In the genomic region with DNA sequence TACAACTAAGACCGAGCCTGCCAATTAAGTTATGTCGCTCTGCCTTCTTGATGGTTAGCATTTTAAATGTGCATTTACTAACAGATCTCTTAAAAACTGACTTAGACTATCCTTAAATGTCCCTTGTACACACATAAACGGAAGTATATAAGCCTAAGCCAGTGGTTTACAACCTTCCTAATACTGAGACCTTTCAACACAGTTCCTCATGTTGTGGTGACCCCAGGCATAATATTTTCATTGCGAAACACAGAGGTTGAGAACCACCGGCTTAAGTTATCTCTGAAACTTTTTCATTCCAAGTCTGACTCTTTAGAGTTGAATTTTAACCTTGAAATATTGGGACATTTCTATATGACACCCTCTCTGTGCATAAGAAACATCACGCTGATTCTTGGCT, we compare ENCODE assay signal across 17 mouse cellular contexts.
A peak's percentile ranks its signal among the peaks of the same experiment; 100 is the strongest.
DNase-seq lines count a peak whose midpoint lies in the region; ATAC-seq and TF ChIP-seq lines count a peak whose summit lies in the region.
"Had no signal": no experiment of that assay in that cellular context is flagged by ENCODE, and none has a peak within 500 bp of the region (broad histone marks: within the 10 kb centered on the region; RNA-seq: fewer than 3 reads in every experiment).

No protein-coding gene starts in this region.

- no peak for TF ChIP-seq CTCF in intestine, postnatal 0 days (IDR thresholded peaks at IDR 0.05; ENCODE audit: low read depth)

- H3K9ac ChIP-seq in heart, embryonic 13.5 days: no peak overlapping the region
- no peak overlapping the region for H3K9ac ChIP-seq in intestine, postnatal 0 days (ENCODE audit: low read depth, low read length)
- no peak overlapping the region for H3K9ac ChIP-seq in intestine, embryonic 16.5 days (ENCODE audit: low read depth, low read length)

- DNase-seq in heart, embryonic 10.5 days (ENCODE audit: low spot score): no peak
- peak; percentile 52 for DNase-seq in 416B (ENCODE audit: low read depth)
- DNase-seq: cerebellum, adult 11-12 months; cerebellum, adult 9-10 months; cerebellum, postnatal 25 days; gastrocnemius, postnatal 10 days; heart, postnatal 14 days had no signal

- no peaks in the 10 kb centered on the region for H3K36me3 ChIP-seq in heart, embryonic 13.5 days
- no peaks in the 10 kb centered on the region for H3K36me3 ChIP-seq in heart, embryonic 10.5 days
- H3K36me3 ChIP-seq in intestine, postnatal 0 days (ENCODE audit: control insufficient read depth, insufficient read depth): no peaks in the 10 kb centered on the region
- H3K36me3 ChIP-seq in intestine, embryonic 16.5 days (ENCODE audit: control insufficient read depth, insufficient read depth, low read length): no peaks in the 10 kb centered on the region
- H3K36me3 ChIP-seq: embryonic facial prominence, embryonic 13.5 days; hindbrain, embryonic 15.5 days had no signal

- no peaks in the 10 kb centered on the region for H3K9me3 ChIP-seq in heart, embryonic 13.5 days
- H3K9me3 ChIP-seq in heart, embryonic 10.5 days: no peaks in the 10 kb centered on the region
- H3K9me3 ChIP-seq in intestine, postnatal 0 days (ENCODE audit: control insufficient read depth): no peaks in the 10 kb centered on the region
- no peaks in the 10 kb centered on the region for H3K9me3 ChIP-seq in intestine, embryonic 16.5 days (ENCODE audit: control insufficient read depth, low read length)
- H3K9me3 ChIP-seq: embryonic facial prominence, embryonic 13.5 days; hindbrain, embryonic 15.5 days had no signal

- no peaks in the 10 kb centered on the region for H3K27me3 ChIP-seq in heart, embryonic 13.5 days (replicated peaks)
- H3K27me3 ChIP-seq in heart, embryonic 10.5 days (ENCODE audit: insufficient read depth, poor library complexity, severe bottlenecking): no peaks in the 10 kb centered on the region
- H3K27me3 ChIP-seq in intestine, postnatal 0 days (replicated peaks; ENCODE audit: control insufficient read depth, insufficient read depth, low read length): no peaks in the 10 kb centered on the region
- H3K27me3 ChIP-seq in intestine, embryonic 16.5 days (replicated peaks; ENCODE audit: control insufficient read depth, insufficient read depth, low read length): no peaks in the 10 kb centered on the region
- H3K27me3 ChIP-seq: CH12.LX; embryonic facial prominence, embryonic 13.5 days; hindbrain, embryonic 15.5 days; Patski had no signal

- no peak for ATAC-seq in heart, embryonic 13.5 days (ENCODE audit: extremely low read depth, insufficient number of reproducible peaks, low FRiP score, low TSS enrichment)
- no peak for ATAC-seq in intestine, postnatal 0 days
- ATAC-seq in intestine, embryonic 16.5 days: no peak
- peak; percentile 63 for ATAC-seq in megakaryocyte, adult 5-6 weeks (ENCODE audit: poor library complexity, severe bottlenecking)
- no peak for ATAC-seq in erythroblast, adult 5-6 weeks (replicated peaks; ENCODE audit: low FRiP score, poor library complexity, severe bottlenecking)
- ATAC-seq: activated CD4-positive, CD25-positive, alpha-beta regulatory T cell, adult 4 months; Patski had no signal

- no peak overlapping the region for H3K27ac ChIP-seq in heart, embryonic 13.5 days (replicated peaks)
- no peak overlapping the region for H3K27ac ChIP-seq in heart, embryonic 10.5 days
- no peak overlapping the region for H3K27ac ChIP-seq in intestine, postnatal 0 days (ENCODE audit: low read depth, low read length)
- H3K27ac ChIP-seq in intestine, embryonic 16.5 days (ENCODE audit: low read length): no peak overlapping the region
- H3K27ac ChIP-seq: embryonic facial prominence, embryonic 13.5 days had no signal

- H3K4me1 ChIP-seq in heart, embryonic 13.5 days: peaks cover 9% of the 10 kb centered on the region; the same call in 1 of the 2 replicates
- peaks cover 8% of the 10 kb centered on the region; the same call in 1 of the 2 replicates for H3K4me1 ChIP-seq in heart, embryonic 10.5 days
- no peaks in the 10 kb centered on the region for H3K4me1 ChIP-seq in intestine, postnatal 0 days (replicated peaks; ENCODE audit: control insufficient read depth, insufficient read depth, low read length)
- no peaks in the 10 kb centered on the region for H3K4me1 ChIP-seq in intestine, embryonic 16.5 days (ENCODE audit: control insufficient read depth, insufficient read depth, low read length)
- H3K4me1 ChIP-seq: hindbrain, embryonic 15.5 days had no signal

- no peak overlapping the region for H3K4me3 ChIP-seq in heart, embryonic 13.5 days
- no peak overlapping the region for H3K4me3 ChIP-seq in heart, embryonic 10.5 days
- H3K4me3 ChIP-seq in intestine, postnatal 0 days (ENCODE audit: low read depth, low read length): no peak overlapping the region
- H3K4me3 ChIP-seq in intestine, embryonic 16.5 days (ENCODE audit: low read length): no peak overlapping the region

- 82% methylated on average over 6 of the region's 6 CpGs for WGBS in heart, embryonic 13.5 days
- WGBS in heart, embryonic 10.5 days: 88% methylated on average over 6 of the region's 6 CpGs
- 72% methylated on average over 6 of the region's 6 CpGs for WGBS in intestine, postnatal 0 days
- WGBS in intestine, embryonic 16.5 days: 81% methylated on average over 6 of the region's 6 CpGs

- H3K4me2 ChIP-seq in heart, embryonic 13.5 days: peak overlapping the region; percentile 66; the same call in 1 of the 2 replicates
- peak overlapping the region; percentile 68; the same call in 1 of the 2 replicates for H3K4me2 ChIP-seq in intestine, postnatal 0 days (replicated peaks; ENCODE audit: low read depth)
- H3K4me2 ChIP-seq in intestine, embryonic 16.5 days (ENCODE audit: low read depth, low read length): no peak overlapping the region
